Mouse (Mus musculus) stomach, postnatal 0 days (tissue): ENCODE measurements around the gene Ncam2. TPM values are rescaled to one million over a fixed set of nuclear protein-coding genes. Genes with fewer than 3 reads are reported as not detected.
"Not testable (repeated sequence)": the region's sequence is repeated elsewhere in the genome, so short reads cannot be mapped to it uniquely, and the experiment has no call there.

Experiments used
- ATAC-seq: fragments of 200-750 bp; cut with Nextera tagmentation; 2 replicates; pipeline ENCODE4 v1.8.0; 2017; ENCODE audit not compliant: low FRiP score, low TSS enrichment
- DNase-seq: peaks from one replicate; pipeline ENCODE4 v3.0.0-alpha.2; 2016; ENCODE audit warnings: low spot score
- H3K27ac ChIP-seq: fragments of 300-500 bp; sonication (generic); replicated peaks from 2 replicates; pipeline ENCODE4 v1.5.1; 2014; ENCODE audit warnings: mild to moderate bottlenecking, control low read depth
- H3K27me3 ChIP-seq: fragments of 300-500 bp; sonication (generic); 2 replicates; pipeline ENCODE4 v1.6.1; 2014; ENCODE audit warnings: low read length; ENCODE audit not compliant: control insufficient read depth, insufficient read depth
- H3K36me3 ChIP-seq: fragments of 300-500 bp; sonication (generic); 2 replicates; pipeline ENCODE4 v1.6.1; 2014; ENCODE audit warnings: low read length, mixed read lengths; ENCODE audit not compliant: control insufficient read depth, insufficient read depth
- H3K4me1 ChIP-seq: fragments of 300-500 bp; sonication (generic); replicated peaks from 2 replicates; pipeline ENCODE4 v1.6.1; 2014; ENCODE audit warnings: antibody characterized with exemption; ENCODE audit not compliant: control insufficient read depth, insufficient read depth
- H3K4me2 ChIP-seq: fragments of 300-500 bp; sonication (generic); replicated peaks from 2 replicates; pipeline ENCODE4 v1.6.1; 2014; ENCODE audit warnings: low read depth, mild to moderate bottlenecking, control low read depth, moderate library complexity
- H3K4me3 ChIP-seq: fragments of 300-500 bp; sonication (generic); 2 replicates; pipeline ENCODE4 v1.5.1; 2014; ENCODE audit warnings: low read depth, low read length, control low read depth
- H3K9ac ChIP-seq: fragments of 300-500 bp; sonication (generic); 2 replicates; pipeline ENCODE4 v1.6.1; 2014; ENCODE audit warnings: mild to moderate bottlenecking, low read length, control low read depth, mixed read lengths
- H3K9me3 ChIP-seq: fragments of 300-500 bp; sonication (generic); 2 replicates; pipeline ENCODE4 v1.6.1; 2016; ENCODE audit warnings: low read length; ENCODE audit not compliant: control insufficient read depth
- CTCF ChIP-seq: IDR thresholded peaks from 2 replicates; pipeline ENCODE4 v1.5.1; 2016; ENCODE audit warnings: antibody characterized with exemption, low read depth, mild to moderate bottlenecking, moderate library complexity
- EP300 ChIP-seq: optimal IDR thresholded peaks from 2 replicates; pipeline ENCODE3; 2016; ENCODE audit warnings: antibody characterized with exemption
- WGBS: fragments of 180-500 bp; shearing (Covaris S2); extraction: QIAGEN DNeasy Blood & Tissue Kit; methylation state at CpG from one replicate; pipeline ENCODE4 v1.1.7; 2014; 5-methylcytosine and 5-hydroxymethylcytosine counted together
- polyA plus RNA-seq: library from polyadenylated mRNA; unstranded; fragments of >200 nt; fragmentation: Nextera tagmentation; extraction: Ambion mirVana; gene quantifications from 2 replicates; pipeline ENCODE4 v1.2.1, GENCODE M21; 2015

Ncam2 gene
- polyA plus RNA-seq, 1 experiment from 2014 or later: 1.3 TPM

- TF ChIP-seq EP300 (no peak), CTCF (no peak)
- Histone ChIP-seq H3K9me3 (no peaks in the 10 kb centered on the region), H3K9ac (no peak overlapping the region), H3K27me3 (no peaks in the 10 kb centered on the region), H3K4me1 (no peaks in the 10 kb centered on the region), H3K4me2 (no peak overlapping the region), H3K36me3 (no peaks in the 10 kb centered on the region), H3K4me3 (no peak overlapping the region), H3K27ac (no peak overlapping the region)
- DNase-seq: no peak
- no peak for ATAC-seq
- 25% methylated on average over 7 of the region's 7 CpGs for WGBS
Measured at GRCm38 (mm10) chr16:81434559-81434958, 234.1 kb downstream of the Ncam2 start.

- Histone ChIP-seq H3K27ac (no peak overlapping the region), H3K4me1 (no peaks in the 10 kb centered on the region), H3K9ac (no peak overlapping the region), H3K4me2 (no peak overlapping the region), H3K36me3 (no peaks in the 10 kb centered on the region), H3K27me3 (no peaks in the 10 kb centered on the region), H3K4me3 (no peak overlapping the region), H3K9me3 (no peaks in the 10 kb centered on the region)
- no peak for ATAC-seq
- TF ChIP-seq CTCF: no peak
- TF ChIP-seq EP300: no peak
- 85% methylated on average over 5 of the region's 5 CpGs for WGBS
- DNase-seq: no peak
Measured at GRCm38 (mm10) chr16:81437091-81437867, 236.8 kb downstream of the Ncam2 start.

GRCm38 (mm10) chr16:81437868-81438249, 237.4 kb downstream of the Ncam2 start:
- DNase-seq: no peak
- Histone ChIP-seq H3K27ac (no peak overlapping the region), H3K36me3 (no peaks in the 10 kb centered on the region), H3K4me3 (no peak overlapping the region), H3K4me1 (no peaks in the 10 kb centered on the region), H3K4me2 (no peak overlapping the region), H3K9ac (no peak overlapping the region), H3K27me3 (no peaks in the 10 kb centered on the region), H3K9me3 (no peaks in the 10 kb centered on the region)
- WGBS: 91% methylated on average over 2 of the region's 2 CpGs
- ATAC-seq: no peak
- TF ChIP-seq EP300 (no peak), CTCF (no peak)

GRCm38 (mm10) chr16:81450851-81451250, 250.4 kb downstream of the Ncam2 start:
- H3K27me3 ChIP-seq: no peaks in the 10 kb centered on the region
- no peak for DNase-seq
- no peak overlapping the region for H3K4me2 ChIP-seq
- H3K4me3 ChIP-seq: no peak overlapping the region
- no peaks in the 10 kb centered on the region for H3K4me1 ChIP-seq
- no peaks in the 10 kb centered on the region for H3K9me3 ChIP-seq
- no peak overlapping the region for H3K27ac ChIP-seq
- H3K9ac ChIP-seq: no peak overlapping the region
- TF ChIP-seq EP300 (no peak), CTCF (no peak)
- 91% methylated on average over 5 of the region's 5 CpGs for WGBS
- ATAC-seq: no peak
- H3K36me3 ChIP-seq: no peaks in the 10 kb centered on the region

- no peak overlapping the region for H3K4me3 ChIP-seq
- TF ChIP-seq EP300 (no peak), CTCF (no peak)
- no peaks in the 10 kb centered on the region for H3K9me3 ChIP-seq
- 56% methylated on average over 2 of the region's 2 CpGs for whole genome bisulfite sequencing
- H3K4me2 ChIP-seq: no peak overlapping the region
- no peak overlapping the region for H3K9ac ChIP-seq
- H3K4me1 ChIP-seq: no peaks in the 10 kb centered on the region
- no peaks in the 10 kb centered on the region for H3K27me3 ChIP-seq
- DNase-seq (no peak), ATAC-seq (no peak)
- no peak overlapping the region for H3K27ac ChIP-seq
- H3K36me3 ChIP-seq: no peaks in the 10 kb centered on the region
Measured at GRCm38 (mm10) chr16:81452988-81453387, 252.5 kb downstream of the Ncam2 start.

- DNase-seq (no peak), ATAC-seq (no peak)
- Histone ChIP-seq H3K4me1 (no peaks in the 10 kb centered on the region), H3K27ac (no peak overlapping the region), H3K9ac (no peak overlapping the region), H3K27me3 (no peaks in the 10 kb centered on the region), H3K4me3 (no peak overlapping the region), H3K36me3 (no peaks in the 10 kb centered on the region), H3K9me3 (no peaks in the 10 kb centered on the region), H3K4me2 (no peak overlapping the region)
- WGBS: 90% methylated on average over 2 of the region's 2 CpGs
- TF ChIP-seq EP300: no peak
- TF ChIP-seq CTCF: no peak
Measured at GRCm38 (mm10) chr16:81454472-81454871, 254.0 kb downstream of the Ncam2 start.

GRCm38 (mm10) chr16:81462731-81463130, 262.2 kb downstream of the Ncam2 start:
- not testable (repeated sequence) for H3K9me3 ChIP-seq, ATAC-seq, H3K36me3 ChIP-seq, H3K9ac ChIP-seq, H3K27me3 ChIP-seq, H3K4me2 ChIP-seq, H3K4me3 ChIP-seq, DNase-seq, H3K27ac ChIP-seq, H3K4me1 ChIP-seq
- WGBS: 88% methylated on average over 2 of the region's 2 CpGs
